Mouse (Mus musculus): ENCODE data around the gene Nkx6-2. TPM values are rescaled to one million over a fixed set of nuclear protein-coding genes. Genes with fewer than 3 reads are reported as not detected.

The Nkx6-2 gene
- total RNA-seq, 2 experiments from 2014 or later, result 0.16 to 0.17 TPM

Other genes starting within 250 kb of the Nkx6-2 start
- gene Inpp5a, start 193.7 kb downstream of the Nkx6-2 start, total RNA-seq (2021), result 100 to 1,000 TPM in 1 of 2 experiments, 10 to 100 TPM in 1; 80.9 to 101 TPM
- gene Cfap46, start 101.0 kb upstream of the Nkx6-2 start, total RNA-seq (2021), result under 1 TPM; 0.64 to 0.93 TPM